Mouse (Mus musculus) lung, adult 18-20 months (tissue): ENCODE measurements around the gene Cxcr2.
"Not testable (repeated sequence)": the region's sequence is repeated elsewhere in the genome, so short reads cannot be mapped to it uniquely, and the experiment has no call there.

ENCODE experiments used
- DNase-seq, 2 experiments: peaks; one replicate each; pipeline ENCODE4 v3.0.0; 2022; ENCODE audit warnings: mixed read lengths in 2 of 2

Cxcr2 gene

DNA sequence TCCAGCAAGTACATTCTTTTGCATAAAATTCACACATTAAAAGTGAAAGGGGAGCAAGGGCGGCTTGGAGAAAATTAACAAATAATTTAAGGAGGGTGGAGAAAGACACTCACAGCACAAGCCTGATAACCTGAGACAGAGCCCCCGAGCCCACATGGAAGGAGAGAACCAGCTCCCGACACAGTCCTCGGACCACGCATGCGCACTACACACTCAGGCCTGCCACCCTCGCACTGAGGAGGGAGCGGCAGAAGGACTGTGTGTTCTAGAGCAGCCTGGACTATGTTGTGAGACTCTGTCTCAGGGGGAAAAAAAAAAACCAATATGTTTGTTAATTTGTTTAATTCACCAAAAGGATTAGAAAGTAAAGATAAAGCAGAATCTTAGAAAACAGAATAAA is 12.0 kb upstream of the Cxcr2 start:
- DNase-seq = no peak

DNA sequence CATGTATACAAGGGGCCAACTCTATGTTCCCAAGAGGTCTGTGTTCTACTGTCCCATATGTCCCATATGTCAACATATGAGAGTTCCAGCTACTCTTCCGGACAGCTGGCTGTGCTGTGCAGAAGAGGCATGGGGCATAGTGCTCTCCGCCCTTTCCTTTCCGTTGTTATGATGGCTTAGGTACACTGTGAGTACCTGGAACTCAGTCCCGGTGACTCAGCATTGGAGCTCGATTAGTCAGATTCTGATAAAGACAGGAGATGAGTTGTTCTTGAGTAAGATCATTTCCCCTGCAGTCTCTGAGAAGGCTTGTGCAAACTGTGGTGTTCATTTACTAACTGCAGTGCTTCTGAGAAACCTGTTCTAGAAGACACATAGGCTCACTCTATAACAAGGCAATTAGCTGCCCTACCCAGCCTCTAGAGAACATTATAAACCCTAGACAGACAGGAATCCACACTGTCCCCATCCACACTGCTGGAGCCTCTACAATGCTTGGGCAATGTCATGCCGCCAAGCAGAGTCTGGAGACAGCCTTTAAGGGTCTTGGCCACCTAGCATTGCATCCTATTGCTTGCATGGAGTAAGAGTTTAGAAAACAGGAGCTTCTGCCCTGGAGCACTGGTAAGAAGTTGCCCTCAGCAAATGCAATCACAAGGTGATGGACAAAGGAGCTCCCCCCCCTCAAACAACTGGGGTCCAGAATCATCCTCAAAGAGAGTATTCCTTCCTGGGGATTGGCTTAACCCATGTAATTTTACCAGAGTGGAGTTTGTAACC is 4.5 kb upstream of the Cxcr2 start:
- DNase-seq = no peak

DNA sequence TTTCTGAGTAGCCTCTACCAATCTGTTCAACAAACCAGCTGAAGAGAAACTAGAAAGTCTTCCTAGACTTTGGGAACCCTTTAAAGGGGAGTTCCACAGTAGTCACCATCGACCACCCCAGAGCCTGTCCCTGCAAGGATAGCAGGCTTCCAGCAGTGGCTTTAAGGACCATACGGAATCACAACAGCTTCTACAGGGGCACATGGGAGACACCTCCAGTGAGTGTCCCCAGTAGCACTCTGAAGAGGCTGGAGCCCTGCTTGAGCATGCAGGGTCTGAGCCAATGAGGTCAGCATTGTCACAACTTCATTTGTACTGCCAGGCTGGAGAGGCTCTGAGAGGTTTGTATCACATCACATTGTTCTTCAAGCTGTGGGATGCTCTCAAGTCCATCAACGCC is 3.7 kb upstream of the Cxcr2 start:
- DNase-seq = no peak

DNA sequence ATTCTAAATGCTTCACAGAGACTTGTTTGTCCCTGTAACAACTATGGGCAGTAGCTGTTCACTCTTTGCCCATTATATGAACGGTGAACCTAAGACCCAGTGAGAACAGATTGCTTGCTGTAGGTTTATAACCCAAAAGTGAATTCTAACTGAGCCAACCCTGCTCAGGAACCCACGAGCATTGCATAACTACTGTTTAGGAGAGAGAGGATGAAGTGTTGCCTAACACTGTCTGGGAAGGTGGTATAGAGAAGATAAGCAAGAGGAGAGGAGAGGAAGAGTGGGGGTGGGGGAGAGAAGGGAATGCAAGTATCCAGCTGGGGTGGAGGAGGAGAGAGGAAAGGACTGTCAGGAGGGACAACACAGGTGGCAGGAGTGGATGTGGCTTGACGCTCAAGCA is 2.7 kb upstream of the Cxcr2 start:
- no peak for DNase-seq

DNA sequence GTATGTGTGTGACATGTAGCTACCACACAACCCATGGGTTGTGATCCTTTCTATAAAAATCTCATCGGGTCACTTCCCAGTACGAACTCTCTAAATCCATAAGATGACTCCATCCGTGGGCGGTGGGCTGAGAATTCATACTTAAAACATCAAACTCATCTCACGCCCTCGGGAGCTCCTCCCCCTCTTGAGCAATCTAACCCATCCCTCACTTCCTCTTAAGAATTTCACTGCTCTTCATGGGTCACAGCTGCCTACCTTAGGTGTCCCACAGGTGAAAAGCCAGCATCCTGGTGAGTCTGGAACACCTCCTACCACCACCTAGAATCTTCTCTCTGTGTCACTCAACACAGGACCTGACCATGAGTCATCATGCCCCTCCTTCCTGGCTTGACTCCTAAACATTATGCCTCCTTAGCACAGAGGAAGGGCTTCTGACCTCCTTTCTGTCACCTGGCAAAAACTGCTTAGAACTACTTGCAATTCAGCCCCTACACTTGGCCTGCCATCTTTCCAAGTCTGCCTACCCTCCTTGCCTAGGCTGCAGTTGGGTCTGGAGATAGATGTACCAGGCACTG is 1.7 kb downstream of the Cxcr2 start:
- DNase-seq = peak in 1 of 2 experiments; percentile 18

DNA sequence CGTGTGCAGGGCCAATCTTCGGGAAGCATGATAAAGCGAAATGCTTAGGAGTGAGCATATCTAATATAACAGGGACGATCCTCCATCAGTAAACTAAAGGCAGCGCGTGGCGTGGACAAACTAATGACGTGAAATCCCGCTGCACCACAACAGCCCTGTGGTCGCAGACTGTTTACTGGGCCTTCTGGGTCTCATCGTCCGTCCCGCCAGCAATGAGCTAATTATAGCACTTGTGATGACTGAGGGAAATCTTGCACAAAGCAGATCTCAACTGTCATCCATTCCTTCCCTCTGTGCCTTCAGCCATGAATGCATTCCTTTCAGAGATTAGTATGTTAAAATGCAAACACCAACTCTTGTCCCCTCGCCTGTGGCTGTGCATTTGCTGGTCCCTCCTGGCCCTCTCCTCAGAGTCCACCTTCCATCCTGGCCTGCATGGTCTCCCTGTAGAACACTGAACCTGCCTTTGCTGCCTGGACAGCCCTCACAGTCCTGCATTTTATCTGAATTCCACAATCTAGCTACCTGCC is 2.7 kb downstream of the Cxcr2 start:
- DNase-seq = no peak

DNA sequence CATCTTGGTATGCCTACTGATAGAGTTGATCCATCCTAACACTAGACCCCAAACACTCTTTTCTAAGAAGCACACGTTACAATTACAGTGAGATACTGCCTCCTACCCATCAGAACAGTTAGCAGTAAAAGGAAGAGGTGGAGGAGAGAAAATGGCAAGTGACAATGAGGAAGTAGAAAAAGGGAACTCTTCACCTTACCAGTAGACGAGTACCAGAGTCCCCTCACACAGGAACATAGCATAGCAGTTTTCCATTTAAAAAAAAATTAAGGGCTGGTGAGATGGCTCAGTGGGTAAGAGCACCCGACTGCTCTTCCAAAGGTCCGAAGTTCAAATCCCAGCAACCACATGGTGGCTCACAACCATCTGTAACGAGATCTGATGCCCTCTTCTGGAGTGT is 5.8 kb downstream of the Cxcr2 start:
- DNase-seq = not testable (repeated sequence)

DNA sequence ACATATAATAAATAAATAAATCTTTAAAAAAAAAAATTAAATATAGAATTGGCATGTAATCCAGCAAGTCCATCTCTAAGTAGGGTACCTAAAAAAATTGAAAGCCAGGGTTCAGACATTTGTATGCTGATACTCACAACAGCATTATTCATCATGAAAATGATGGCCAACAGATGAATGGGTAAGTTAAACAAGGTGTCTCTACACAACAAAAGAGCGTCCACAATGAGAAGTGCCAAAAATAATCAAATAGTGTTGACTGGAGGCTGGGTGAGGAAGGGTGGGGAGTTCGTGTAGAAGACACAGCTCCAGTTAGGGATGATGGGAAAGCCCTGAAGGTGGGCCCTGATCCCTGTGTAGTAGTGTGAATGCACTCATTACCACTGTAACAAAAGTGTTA is 6.2 kb downstream of the Cxcr2 start:
- no peak for DNase-seq

DNA sequence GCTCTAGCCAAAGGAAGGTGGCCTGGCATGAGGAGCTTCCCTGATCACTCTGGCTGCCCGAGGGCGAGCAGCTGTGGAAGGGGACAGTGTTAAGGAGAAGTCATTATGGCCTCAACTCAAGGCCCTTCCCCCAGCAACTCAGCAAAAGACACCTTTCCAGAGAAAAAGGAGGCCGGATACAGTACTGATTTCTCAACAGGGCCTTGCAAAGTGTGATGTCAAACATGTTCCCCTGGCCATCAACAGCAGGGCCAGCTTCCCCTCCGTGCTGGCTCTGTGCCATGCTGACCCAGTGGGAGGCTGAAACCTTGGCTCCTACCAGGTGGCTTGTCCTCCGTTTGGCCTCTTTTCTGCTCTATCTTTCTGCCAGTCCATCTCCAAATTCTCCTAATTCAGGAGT is 13.3 kb downstream of the Cxcr2 start:
- no peak for DNase-seq

DNA sequence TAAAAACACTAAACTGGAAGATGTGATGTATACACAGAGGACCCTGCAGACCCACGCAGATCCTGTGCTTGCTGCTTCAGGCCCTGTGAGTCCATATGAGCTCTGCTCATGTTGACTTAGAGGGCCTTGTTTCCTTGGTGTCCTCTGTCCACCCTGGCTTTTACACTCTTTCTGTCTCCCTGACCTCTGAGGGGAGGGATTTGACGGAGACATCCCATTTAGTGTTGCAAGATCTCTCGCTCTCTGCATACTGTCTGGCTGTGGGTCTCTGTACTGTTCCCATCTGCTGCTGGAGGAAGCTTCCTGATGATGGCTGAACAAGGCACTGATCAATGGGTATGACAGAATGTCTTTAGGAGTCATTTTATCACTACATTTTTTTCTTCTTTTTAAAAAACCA is 15.9 kb downstream of the Cxcr2 start:
- no peak for DNase-seq

DNA sequence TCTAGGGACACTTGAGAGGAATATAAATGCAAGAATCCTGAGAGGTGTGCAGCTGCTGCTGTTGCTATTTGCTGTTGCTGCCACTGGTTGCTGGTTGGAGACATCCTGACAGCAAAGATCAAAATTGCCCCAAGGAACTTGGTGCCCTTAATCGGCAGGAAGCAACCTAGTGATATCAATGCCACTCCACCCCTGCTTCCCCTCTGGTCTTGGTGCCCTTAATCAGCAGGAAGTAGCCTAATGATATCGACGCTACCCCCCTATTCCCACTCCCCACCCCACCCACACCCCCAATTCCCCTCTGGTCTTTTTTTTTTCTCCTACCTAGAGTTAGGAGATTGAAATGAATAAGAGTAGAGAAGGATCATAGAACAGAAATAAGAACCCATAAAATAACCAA is 18.9 kb downstream of the Cxcr2 start:
- no peak for DNase-seq

DNA sequence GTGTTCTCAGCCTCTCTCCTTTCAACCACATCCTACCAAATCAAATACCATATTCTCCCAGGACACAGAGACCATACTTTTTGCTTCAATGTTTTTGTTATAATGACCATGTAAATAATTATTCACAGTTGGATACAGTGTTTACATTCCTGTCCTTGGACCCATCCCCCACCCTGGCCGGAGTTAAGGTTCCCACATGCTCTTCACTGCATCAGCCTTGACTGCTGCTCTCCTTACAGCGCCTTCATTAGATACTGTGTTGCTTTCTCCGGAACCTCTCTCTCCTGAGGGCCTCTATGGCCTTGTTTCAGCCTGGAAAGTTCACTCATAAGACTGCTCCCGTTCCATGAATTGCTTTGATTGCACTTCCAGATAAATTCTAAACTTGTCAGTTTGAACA is 21.9 kb downstream of the Cxcr2 start:
- no peak for DNase-seq

DNA sequence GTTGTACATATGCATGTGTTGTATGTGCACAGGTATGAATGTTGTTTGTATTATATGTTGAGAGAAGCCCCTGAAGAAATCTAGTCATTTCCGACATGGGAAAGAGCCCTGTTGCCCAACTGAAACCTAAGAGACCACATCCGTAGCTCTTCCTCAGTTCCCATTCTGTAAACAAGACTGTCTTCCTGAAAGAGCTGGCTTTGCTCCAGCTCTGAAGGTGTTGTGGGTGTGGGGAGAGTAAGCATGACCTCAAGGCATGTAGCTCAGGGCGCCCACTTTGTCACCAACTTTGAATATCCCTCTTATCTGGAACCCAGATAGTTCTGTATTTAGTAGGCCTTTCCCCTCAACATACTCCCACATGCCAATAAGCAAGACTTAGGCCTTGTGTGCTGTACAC is 24.8 kb downstream of the Cxcr2 start:
- DNase-seq = no peak

DNA sequence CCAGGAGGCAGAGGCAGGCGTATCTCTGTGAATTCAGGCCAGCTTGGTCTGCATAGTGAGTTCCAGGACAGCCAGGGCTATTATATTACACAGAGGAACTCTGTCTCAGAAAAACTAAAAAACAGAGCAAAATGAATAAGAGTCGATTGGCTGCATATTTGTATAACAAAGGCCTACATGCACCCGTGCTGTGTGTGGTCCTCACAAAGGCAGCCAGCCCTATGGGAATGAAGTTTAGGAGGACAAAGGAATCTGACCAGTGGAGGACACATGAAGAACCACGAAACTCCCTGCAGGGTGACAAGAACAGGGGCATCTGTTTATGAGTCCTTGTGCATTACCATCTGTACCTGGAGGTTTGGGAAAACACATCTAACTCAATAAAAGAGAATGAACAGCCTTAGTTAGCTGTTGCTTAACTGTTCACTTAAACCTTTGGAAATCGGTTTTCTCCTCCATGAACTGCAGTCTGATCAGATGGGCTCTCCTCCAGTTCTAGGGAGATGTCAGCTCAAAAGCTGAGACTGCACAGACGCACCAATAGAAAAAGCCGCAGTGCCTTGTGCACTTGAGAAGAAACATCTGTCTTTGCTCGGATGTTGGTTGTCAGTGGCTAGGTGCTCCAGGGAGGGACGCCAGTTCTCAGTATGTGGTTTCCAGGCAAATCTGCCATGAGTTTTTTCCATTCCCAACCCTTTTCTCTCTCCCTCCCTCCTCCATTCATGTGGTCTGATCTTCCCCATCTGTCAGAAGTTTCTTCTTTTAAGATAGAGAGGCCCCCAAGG is 26.0 kb downstream of the Cxcr2 start:
- DNase-seq = no peak

DNA sequence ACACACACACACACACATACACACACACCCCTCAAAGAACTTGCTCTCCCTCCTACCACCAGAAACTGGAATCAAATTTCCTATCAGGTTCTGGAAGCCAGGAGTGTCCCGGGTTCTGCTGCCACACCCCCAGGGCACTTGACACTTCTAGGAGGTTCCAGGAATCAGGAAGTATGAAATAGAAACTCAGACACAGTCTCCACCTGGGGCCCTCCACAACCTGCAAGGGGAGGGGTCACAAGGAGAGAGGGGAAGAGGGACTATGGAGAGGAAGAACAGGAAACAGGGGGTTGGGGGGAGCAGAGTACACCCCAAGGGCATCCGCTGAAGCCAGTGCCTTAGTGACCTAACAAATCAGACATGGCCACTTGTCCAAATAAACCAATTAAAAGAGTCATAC is 27.7 kb downstream of the Cxcr2 start:
- DNase-seq = peak in 1 of 2 experiments; percentile 28

DNA sequence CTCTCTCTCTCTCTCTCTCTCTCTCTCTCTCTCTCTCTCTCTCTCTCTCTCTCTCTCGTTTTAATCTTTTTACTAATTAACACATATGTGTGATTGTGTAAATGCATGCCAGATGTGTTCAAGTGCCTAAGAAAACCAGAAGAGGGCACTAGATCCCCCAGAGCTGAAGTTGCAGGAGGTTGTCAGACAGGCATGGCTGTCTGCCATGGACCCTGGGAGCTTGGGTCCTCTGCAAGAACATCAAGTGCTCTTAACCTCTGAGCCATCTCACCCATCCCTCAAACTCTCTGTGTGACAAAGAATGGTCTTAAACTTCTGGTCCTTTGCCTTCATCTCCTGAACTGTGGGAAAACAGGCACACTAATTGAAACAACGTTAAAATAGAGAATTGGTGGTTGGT is 29.2 kb downstream of the Cxcr2 start:
- DNase-seq = no peak

DNA sequence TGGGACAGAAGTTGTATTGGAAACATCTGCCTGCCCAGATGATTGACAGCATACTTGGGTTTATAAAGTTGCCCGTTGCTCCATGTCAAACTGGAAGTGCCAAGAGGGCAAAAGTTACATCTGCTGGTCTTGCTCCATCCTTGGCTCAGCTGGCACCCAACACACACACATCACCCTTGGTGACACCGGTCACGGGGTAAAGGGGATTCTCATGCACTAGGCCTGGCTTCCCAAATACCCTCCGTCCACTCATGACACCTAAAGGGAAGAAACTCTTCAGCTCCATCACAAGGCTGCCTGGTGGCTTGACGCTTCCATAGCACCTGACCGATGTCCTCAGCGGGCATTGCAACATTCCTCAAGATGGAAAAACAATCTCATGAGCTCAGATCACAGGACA is 36.7 kb downstream of the Cxcr2 start:
- DNase-seq = peak; percentile 27 to 42

DNA sequence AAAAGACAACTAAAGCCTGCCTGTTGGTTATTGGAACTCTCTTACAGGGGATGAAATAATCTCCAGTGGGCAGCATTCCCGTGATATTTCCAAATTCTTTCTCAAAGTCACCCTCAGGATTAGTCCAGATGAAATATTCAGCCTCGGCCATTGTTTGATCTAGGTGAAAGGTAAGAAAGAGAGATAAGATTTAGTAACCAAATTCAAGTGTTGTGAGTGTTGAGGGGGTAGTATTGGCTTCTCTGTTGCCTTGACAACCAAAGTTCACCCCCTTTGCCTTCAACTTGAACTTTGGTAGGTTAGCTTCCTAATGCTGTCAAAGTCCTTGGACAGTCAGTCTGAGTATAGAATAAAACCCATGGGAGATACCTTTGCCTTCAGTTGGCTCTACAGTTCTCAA is 38.9 kb downstream of the Cxcr2 start:
- no peak for DNase-seq

DNA sequence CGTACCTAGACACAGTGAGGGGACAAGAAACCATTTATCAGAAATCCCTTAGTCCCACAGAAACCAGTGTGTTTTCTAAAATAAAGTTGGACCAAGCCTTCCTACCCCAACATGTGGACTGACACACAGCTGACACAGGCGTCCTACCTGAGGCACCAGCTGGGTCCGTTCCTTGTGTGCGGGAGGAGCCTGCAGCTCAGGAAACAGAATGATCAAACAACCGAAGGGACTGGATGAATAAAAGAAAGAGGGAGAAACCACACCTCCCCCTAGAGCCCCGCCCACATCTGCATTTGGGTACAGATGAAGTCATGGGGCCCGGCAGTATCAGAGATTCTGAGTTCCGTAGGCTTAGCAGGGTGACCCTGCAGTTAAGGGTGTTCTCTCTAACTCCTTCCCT is 40.7 kb downstream of the Cxcr2 start, which contains the start of gene Cxcr1:
Gene Cxcr1, minus strand, starts transcription at position 187 of the 400 bp plus-strand sequence.
- DNase-seq = no peak

DNA sequence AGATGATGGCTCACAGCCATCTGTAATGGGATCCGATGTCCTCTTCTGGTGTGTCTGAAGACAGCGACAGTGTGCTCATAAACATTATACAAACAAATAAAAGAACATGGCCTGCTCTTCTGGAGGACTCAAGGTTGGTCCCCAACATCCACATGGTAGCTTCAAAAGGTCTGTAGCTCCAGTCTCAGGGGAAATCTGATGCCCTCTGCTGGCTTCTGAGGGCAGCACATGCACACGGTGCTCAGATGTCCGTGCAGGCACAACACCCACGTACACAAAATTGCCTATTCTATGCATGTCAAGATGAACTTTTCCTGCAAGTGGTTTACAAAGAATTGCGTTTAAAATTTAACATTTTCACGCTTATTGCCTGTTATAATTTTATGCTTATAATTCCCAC is 42.2 kb downstream of the Cxcr2 start:
- no peak for DNase-seq

DNA sequence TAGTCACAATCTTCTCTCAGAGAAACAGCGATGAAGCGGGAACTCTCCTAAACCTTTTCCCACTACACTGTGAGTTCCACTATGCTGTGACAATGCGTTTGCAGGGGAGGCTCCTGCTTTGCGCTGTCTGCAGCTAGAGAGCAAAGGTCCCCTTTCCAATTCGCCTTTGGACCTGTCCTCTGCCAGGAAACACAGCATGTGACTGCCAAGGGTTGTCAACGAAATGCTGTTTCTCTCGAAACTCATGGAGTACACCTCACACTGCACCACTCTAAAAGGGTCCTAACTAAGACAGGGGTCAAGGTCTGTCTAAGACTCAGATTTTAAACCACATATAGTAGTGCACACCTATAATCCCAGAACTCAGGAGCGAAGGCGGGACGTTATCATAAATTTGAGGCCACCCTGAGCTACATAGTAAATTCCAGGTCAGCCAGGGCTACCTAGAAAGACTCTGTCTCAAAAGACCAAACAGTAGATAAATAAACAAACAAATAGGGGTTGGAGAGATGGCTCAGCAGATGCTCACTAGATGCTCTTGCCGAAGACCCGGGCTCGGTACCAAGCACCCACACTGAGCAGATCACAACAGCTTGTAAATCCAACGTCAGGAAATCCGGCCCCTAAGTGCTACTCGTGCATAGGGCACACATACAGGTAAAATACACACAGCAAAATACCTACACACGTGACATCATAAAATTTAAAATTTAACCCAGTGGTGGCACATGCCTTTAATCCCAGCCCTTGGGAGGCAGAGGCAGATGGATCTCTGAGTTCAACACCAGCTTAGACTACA is 43.0 kb downstream of the Cxcr2 start:
- no peak for DNase-seq

DNA sequence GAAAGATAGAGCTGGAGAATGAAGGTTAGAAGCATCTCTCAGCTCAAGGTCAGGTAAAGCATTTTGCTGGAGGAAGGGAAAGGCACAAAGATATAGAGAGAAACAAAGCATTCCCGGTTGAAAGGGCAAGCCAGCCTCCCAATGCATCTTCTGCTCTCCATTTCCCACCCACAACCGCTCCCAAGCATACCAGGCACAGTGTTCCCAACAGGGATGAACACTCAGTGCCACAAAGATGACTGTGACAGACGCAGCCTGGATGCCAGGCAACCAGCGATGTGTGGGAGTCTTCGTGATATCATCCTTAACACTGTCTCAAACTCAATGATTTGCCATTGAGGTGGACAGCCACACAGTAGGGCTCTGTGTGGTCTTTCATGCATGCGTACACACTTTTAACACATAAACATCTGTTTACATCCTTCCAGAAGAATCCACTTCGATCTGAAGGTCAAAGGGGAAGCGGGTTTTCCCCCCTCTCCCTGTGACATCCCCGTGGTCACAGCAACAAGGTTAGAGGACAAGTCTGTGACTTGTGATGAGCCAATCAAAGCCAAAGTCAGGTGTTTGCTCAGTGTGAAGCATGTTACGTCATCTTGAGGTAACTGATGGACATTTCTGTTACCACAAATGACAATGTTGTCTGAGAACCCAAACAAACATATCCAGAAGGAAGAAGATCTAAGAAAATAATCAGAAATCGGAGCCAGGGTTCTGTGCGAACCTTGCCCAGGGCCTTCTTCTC is 44.1 kb downstream of the Cxcr2 start:
- no peak for DNase-seq
